Mouse (Mus musculus): ENCODE data around the gene Set.

DNA sequence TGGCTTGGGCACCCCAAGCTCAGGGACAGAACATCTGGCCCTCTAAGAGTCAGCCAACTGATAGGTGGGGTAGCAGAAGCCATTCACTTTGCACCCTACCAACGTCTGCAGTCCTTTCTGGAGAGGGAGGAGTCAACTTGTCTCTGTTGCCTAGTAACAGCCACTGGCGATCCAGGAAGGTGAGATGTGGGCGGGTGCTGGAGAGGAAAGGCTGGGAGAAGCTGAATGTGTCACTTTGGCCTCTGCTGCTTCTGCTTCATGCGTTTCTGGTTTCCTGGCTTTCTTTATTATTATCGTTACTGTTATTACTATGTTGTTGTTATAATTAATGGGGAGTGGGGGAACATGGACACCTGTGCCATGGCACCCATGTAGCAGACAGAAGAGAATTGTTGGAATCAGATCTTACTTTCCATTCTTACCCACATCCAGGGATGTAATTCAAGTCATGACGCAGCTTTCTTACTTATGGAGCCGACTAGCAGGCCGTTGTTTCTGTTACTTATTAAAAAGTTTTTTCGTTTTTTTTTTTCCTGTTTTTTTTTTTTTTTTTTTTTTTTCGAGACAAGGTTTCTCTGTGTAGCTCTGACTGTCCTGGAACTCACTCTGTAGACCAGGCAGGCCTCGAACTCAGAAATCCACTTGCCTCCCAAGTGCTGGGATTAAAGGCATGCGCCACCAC lies at the start of gene Set:
- TF ChIP-seq CTCF (conservative IDR thresholded peaks at IDR 0.05; ENCODE audit: insufficient read depth, insufficient read length, low read depth, low read length) (no peak), POLR2A (IDR thresholded peaks at IDR 0.05; ENCODE audit: low read depth, low read length) (no peak)

All from kidney, adult 2 months (tissue).